Comparison of ENCODE assay signal across 8 mouse cellular contexts in the genomic region with DNA sequence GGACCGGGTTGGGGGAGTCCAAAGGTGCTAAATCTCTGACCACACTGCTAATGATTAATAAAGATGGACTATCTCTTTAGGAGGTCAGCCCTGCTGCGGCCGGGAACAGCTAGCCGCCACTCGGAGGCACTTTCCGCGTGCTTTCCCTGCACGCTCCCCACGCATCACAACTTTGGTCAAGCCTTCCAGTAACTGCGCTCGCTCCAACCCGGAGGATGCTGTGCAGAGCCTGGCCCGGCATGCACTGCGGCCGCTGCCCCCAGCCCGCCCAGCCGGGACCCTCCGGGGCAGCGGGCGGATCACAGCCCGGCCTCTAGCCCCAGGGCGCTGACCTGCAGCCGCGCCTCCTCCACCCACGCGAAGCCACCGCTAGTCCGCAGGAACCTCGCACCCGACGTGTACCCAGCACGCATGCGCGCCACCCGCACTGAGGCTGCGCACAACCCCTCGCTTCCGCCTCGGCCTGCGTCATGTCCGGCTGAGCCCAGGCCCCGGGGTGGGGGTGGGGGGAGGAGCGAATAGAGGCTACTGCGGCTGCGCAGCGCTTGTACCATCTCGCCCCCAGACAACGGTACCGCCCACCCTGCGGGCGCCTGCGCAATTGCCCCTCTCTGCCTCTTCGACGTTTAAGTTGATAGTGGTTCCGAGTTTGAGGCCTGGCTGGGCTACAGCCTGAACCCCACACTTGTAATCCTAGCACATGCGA. TPM values are rescaled to one million over a fixed set of nuclear protein-coding genes. Genes with fewer than 3 reads are reported as not detected.
DNase-seq lines count a peak whose midpoint lies in the region; ATAC-seq lines count a peak whose summit lies in the region.

No protein-coding gene starts in this region.

- WGBS in hindbrain, embryonic 11.5 days = under 1% methylated on average over 38 of the region's 56 CpGs

- peak overlapping the region; percentile 93 for H3K9ac ChIP-seq in hindbrain, embryonic 11.5 days (ENCODE audit: low read depth, low read length)

- peak; percentile 89 for ATAC-seq in hindbrain, embryonic 11.5 days (ENCODE audit: low FRiP score)

- no peaks in the 10 kb centered on the region for H3K27me3 ChIP-seq in hindbrain, embryonic 11.5 days (ENCODE audit: control insufficient read depth, insufficient read depth, low read length)

- H3K4me3 ChIP-seq in hindbrain, embryonic 11.5 days (ENCODE audit: low read depth, low read length) = peak overlapping the region; percentile 91

- no peaks in the 10 kb centered on the region for H3K9me3 ChIP-seq in hindbrain, embryonic 11.5 days (ENCODE audit: control insufficient read depth, low read length)

- H3K4me2 ChIP-seq in hindbrain, embryonic 11.5 days (replicated peaks; ENCODE audit: low read depth, low read length) = peak overlapping the region; percentile 80

- peaks cover 3% of the 10 kb centered on the region for H3K4me1 ChIP-seq in hindbrain, embryonic 11.5 days (replicated peaks; ENCODE audit: control insufficient read depth, insufficient read depth, low read length)

- DNase-seq in MN1 (ENCODE audit: low spot score) = peak; percentile 99
- peak; percentile 97 for DNase-seq in cerebellum, adult 9-10 months
- DNase-seq in frontal cortex, adult 2 months (ENCODE audit: extremely low spot score in 1 of 2, low spot score in 1 of 2) = peak; percentile 94 to 98
- peak; percentile 100 for DNase-seq in hindbrain, embryonic 11.5 days (ENCODE audit: low spot score)
- DNase-seq in layer of hippocampus, postnatal 10 days (ENCODE audit: low spot score in 2 of 2) = peak; percentile 98 to 99
- peak; percentile 99 for DNase-seq in lung, postnatal 10 days
- DNase-seq in ovary, postnatal 36 days (ENCODE audit: low spot score) = peak; percentile 99
- peak; percentile 98 for DNase-seq in thymus, postnatal 25 days

- no peaks in the 10 kb centered on the region for H3K36me3 ChIP-seq in hindbrain, embryonic 11.5 days (ENCODE audit: control insufficient read depth, insufficient read depth, low read length)

- peak overlapping the region; percentile 73 for H3K27ac ChIP-seq in hindbrain, embryonic 11.5 days (ENCODE audit: low read depth, low read length)

RNA-seq across cellular contexts. Expression of a gene that starts 4.6 kb away (rescaled TPM):
- 306 and 313 TPM in 2 replicates for polyA plus RNA-seq in frontal cortex, adult 2 months (2012; rRNA removed)
- 406 and 416 TPM in 2 replicates for polyA plus RNA-seq in hindbrain, embryonic 11.5 days (2014; fragmentation: Nextera tagmentation; extraction: Ambion mirVana)
- total RNA-seq in layer of hippocampus, postnatal 10 days (2021) = 100 to 1,000 TPM; 253 to 269 TPM

RNA-seq across cellular contexts. Expression of a gene that starts 4.8 kb away (rescaled TPM):
- polyA plus RNA-seq in frontal cortex, adult 2 months (2012; rRNA removed) = 1.3 and 2.6 TPM in 2 replicates
- polyA plus RNA-seq in hindbrain, embryonic 11.5 days (2014; fragmentation: Nextera tagmentation; extraction: Ambion mirVana) = 0.21 TPM in 1 of 2 replicates, not detected in the other
- under 1 TPM; 0.38 to 0.39 TPM for total RNA-seq in layer of hippocampus, postnatal 10 days (2021)

RNA-seq across cellular contexts. Expression of a gene that starts 55.9 kb away (rescaled TPM):
- 21.6 and 22.3 TPM in 2 replicates for polyA plus RNA-seq in frontal cortex, adult 2 months (2012; rRNA removed)
- 34.0 and 36.7 TPM in 2 replicates for polyA plus RNA-seq in hindbrain, embryonic 11.5 days (2014; fragmentation: Nextera tagmentation; extraction: Ambion mirVana)
- 10 to 100 TPM; 25.3 to 31.0 TPM for total RNA-seq in layer of hippocampus, postnatal 10 days (2021)

Comparison
In these comparisons a context has a peak if more than half of its experiments do, and no peak if none do; other contexts are left out.
1. Peak in every context shown above with its lines: DNase-seq, ATAC-seq, H3K4me3 ChIP-seq and H3K27ac ChIP-seq.